In genomic region chr4:104607636-104608035, GRCm38 (mm10) we compare ENCODE assay signal across 23 mouse cellular contexts.
DNase-seq lines count a peak whose midpoint lies in the region; ATAC-seq and TF ChIP-seq lines count a peak whose summit lies in the region.
"Had no signal": no experiment of that assay in that cellular context is flagged by ENCODE, and none has a peak within 500 bp of the region (broad histone marks: within the 10 kb centered on the region; RNA-seq: fewer than 3 reads in every experiment).

No protein-coding gene starts in this region.

- ATAC-seq in hindbrain, embryonic 11.5 days (ENCODE audit: low FRiP score) = no peak
- ATAC-seq in hindbrain, embryonic 16.5 days = no peak
- ATAC-seq in midbrain, postnatal 0 days (ENCODE audit: low FRiP score) = no peak
- ATAC-seq in midbrain, embryonic 16.5 days = no peak
- ATAC-seq in forebrain, embryonic 15.5 days (replicated peaks) = no peak
- no peak for ATAC-seq in stomach, embryonic 16.5 days (ENCODE audit: insufficient read depth, low FRiP score)
- ATAC-seq: intestine, postnatal 0 days had no signal

- H3K4me2 ChIP-seq in hindbrain, embryonic 11.5 days (replicated peaks; ENCODE audit: low read depth, low read length) = no peak overlapping the region
- no peak overlapping the region for H3K4me2 ChIP-seq in hindbrain, embryonic 16.5 days (ENCODE audit: low read length)
- H3K4me2 ChIP-seq in midbrain, postnatal 0 days (ENCODE audit: low read depth, low read length, poor library complexity, severe bottlenecking) = no peak overlapping the region
- H3K4me2 ChIP-seq in midbrain, embryonic 16.5 days (ENCODE audit: low read length) = no peak overlapping the region
- no peak overlapping the region for H3K4me2 ChIP-seq in forebrain, embryonic 15.5 days (replicated peaks)
- H3K4me2 ChIP-seq in stomach, embryonic 16.5 days (ENCODE audit: low read depth, low read length) = no peak overlapping the region
- H3K4me2 ChIP-seq: embryonic facial prominence, embryonic 13.5 days; hindbrain, embryonic 15.5 days; kidney, embryonic 15.5 days had no signal

- 0 out of 2 replicates have a peak overlapping the region, but pooled peaks have one; percentile 0 for H3K27ac ChIP-seq in hindbrain, embryonic 11.5 days (ENCODE audit: low read depth, low read length)
- no peak overlapping the region for H3K27ac ChIP-seq in hindbrain, embryonic 16.5 days (ENCODE audit: low read depth, low read length)
- no peak overlapping the region; the same call in 1 of the 2 replicates for H3K27ac ChIP-seq in midbrain, postnatal 0 days (ENCODE audit: low read depth, low read length)
- H3K27ac ChIP-seq in midbrain, embryonic 16.5 days (ENCODE audit: low read length) = no peak overlapping the region
- H3K27ac ChIP-seq in forebrain, embryonic 15.5 days (replicated peaks) = peak overlapping the region; percentile 51; the same call in 1 of the 2 replicates
- H3K27ac ChIP-seq in stomach, embryonic 16.5 days (ENCODE audit: low read length) = 0 out of 2 replicates have a peak overlapping the region, but pooled peaks have one; percentile 1
- H3K27ac ChIP-seq: embryonic facial prominence, embryonic 13.5 days; heart, adult 2 months; hindbrain, embryonic 15.5 days; kidney, embryonic 15.5 days had no signal

- H3K4me3 ChIP-seq in hindbrain, embryonic 11.5 days (ENCODE audit: low read depth, low read length) = no peak overlapping the region
- H3K4me3 ChIP-seq in hindbrain, embryonic 16.5 days (ENCODE audit: low read length) = no peak overlapping the region
- H3K4me3 ChIP-seq in midbrain, postnatal 0 days (ENCODE audit: low read depth, low read length) = no peak overlapping the region
- no peak overlapping the region for H3K4me3 ChIP-seq in midbrain, embryonic 16.5 days (ENCODE audit: low read depth, low read length)
- no peak overlapping the region for H3K4me3 ChIP-seq in forebrain, embryonic 15.5 days
- no peak overlapping the region for H3K4me3 ChIP-seq in stomach, embryonic 16.5 days (replicated peaks; ENCODE audit: low read length)
- H3K4me3 ChIP-seq: embryonic facial prominence, embryonic 13.5 days; heart, adult 2 months; hindbrain, embryonic 15.5 days; kidney, embryonic 15.5 days; myocyte had no signal

- no peaks in the 10 kb centered on the region; the same call in 1 of the 2 replicates for H3K4me1 ChIP-seq in hindbrain, embryonic 11.5 days (replicated peaks; ENCODE audit: control insufficient read depth, insufficient read depth, low read length)
- no peaks in the 10 kb centered on the region for H3K4me1 ChIP-seq in hindbrain, embryonic 16.5 days (ENCODE audit: control insufficient read depth, insufficient read depth, low read depth, low read length)
- H3K4me1 ChIP-seq in midbrain, postnatal 0 days (ENCODE audit: insufficient read depth, low read length) = no peaks in the 10 kb centered on the region
- peaks cover 8% of the 10 kb centered on the region; the same call in 1 of the 2 replicates for H3K4me1 ChIP-seq in midbrain, embryonic 16.5 days (ENCODE audit: control insufficient read depth, insufficient read depth, low read length)
- peaks cover 13% of the 10 kb centered on the region for H3K4me1 ChIP-seq in forebrain, embryonic 15.5 days
- peaks cover 9% of the 10 kb centered on the region for H3K4me1 ChIP-seq in stomach, embryonic 16.5 days (ENCODE audit: control insufficient read depth, insufficient read depth, low read length)

- TF ChIP-seq CTCF in midbrain, postnatal 0 days (IDR thresholded peaks at IDR 0.05) = no peak

- no peak for DNase-seq in hindbrain, embryonic 11.5 days (ENCODE audit: low spot score)
- DNase-seq in midbrain, postnatal 0 days (ENCODE audit: low spot score) = peak; percentile 22
- DNase-seq in left cerebral cortex, adult 18-20 months (ENCODE audit: low spot score in 2 of 2) = no peak
- no peak for DNase-seq in heart, postnatal 10 days
- DNase-seq: B cell, adult 2 months; cerebellum, adult 2 months; gastrocnemius, postnatal 25 days; heart, adult 2 months; kidney, postnatal 4 days; layer of hippocampus, postnatal 36 days; liver; lung, adult 18-20 months; lung, postnatal 36 days; thymus, postnatal 25 days had no signal

- H3K9ac ChIP-seq in hindbrain, embryonic 11.5 days (ENCODE audit: low read depth, low read length) = no peak overlapping the region
- H3K9ac ChIP-seq in hindbrain, embryonic 16.5 days (ENCODE audit: low read depth, low read length) = no peak overlapping the region
- H3K9ac ChIP-seq in midbrain, postnatal 0 days (replicated peaks; ENCODE audit: low read length, poor library complexity, severe bottlenecking) = no peak overlapping the region
- H3K9ac ChIP-seq in midbrain, embryonic 16.5 days (ENCODE audit: low read depth, low read length) = no peak overlapping the region
- H3K9ac ChIP-seq in forebrain, embryonic 15.5 days (replicated peaks) = no peak overlapping the region
- H3K9ac ChIP-seq in stomach, embryonic 16.5 days (ENCODE audit: low read length) = no peak overlapping the region
- H3K9ac ChIP-seq: embryonic facial prominence, embryonic 13.5 days; hindbrain, embryonic 15.5 days; kidney, embryonic 15.5 days had no signal

- 71% methylated on average over 5 of the region's 5 CpGs for WGBS in hindbrain, embryonic 11.5 days
- WGBS in hindbrain, embryonic 16.5 days = 52% methylated on average over 5 of the region's 5 CpGs
- WGBS in midbrain, postnatal 0 days = 69% methylated on average over 5 of the region's 5 CpGs
- WGBS in midbrain, embryonic 16.5 days = 72% methylated on average over 5 of the region's 5 CpGs
- 41% methylated on average over 5 of the region's 5 CpGs for WGBS in forebrain, embryonic 15.5 days
- 35% methylated on average over 5 of the region's 5 CpGs for WGBS in stomach, embryonic 16.5 days

- H3K27me3 ChIP-seq in hindbrain, embryonic 11.5 days (ENCODE audit: control insufficient read depth, insufficient read depth, low read length) = no peaks in the 10 kb centered on the region
- H3K27me3 ChIP-seq in hindbrain, embryonic 16.5 days (replicated peaks; ENCODE audit: control insufficient read depth, insufficient read depth, low read length) = no peaks in the 10 kb centered on the region
- H3K27me3 ChIP-seq in midbrain, postnatal 0 days (ENCODE audit: insufficient read depth, low read length) = no peaks in the 10 kb centered on the region
- H3K27me3 ChIP-seq in midbrain, embryonic 16.5 days (ENCODE audit: control insufficient read depth, insufficient read depth, low read depth, low read length) = no peaks in the 10 kb centered on the region
- H3K27me3 ChIP-seq in forebrain, embryonic 15.5 days = no peaks in the 10 kb centered on the region
- no peaks in the 10 kb centered on the region for H3K27me3 ChIP-seq in stomach, embryonic 16.5 days (ENCODE audit: control insufficient read depth, insufficient read depth, low read length)
- H3K27me3 ChIP-seq: embryonic facial prominence, embryonic 13.5 days; hindbrain, embryonic 15.5 days; kidney, embryonic 15.5 days had no signal

- intact Hi-C loops in heart, postnatal 10 days (cut with DNase I) = no loop called here

- H3K9me3 ChIP-seq in hindbrain, embryonic 11.5 days (ENCODE audit: control insufficient read depth, low read length) = no peaks in the 10 kb centered on the region
- H3K9me3 ChIP-seq in hindbrain, embryonic 16.5 days (ENCODE audit: control insufficient read depth, low read length) = 0 out of 2 replicates have a peak, but pooled peaks cover 2% of the 10 kb centered on the region
- H3K9me3 ChIP-seq in midbrain, postnatal 0 days (ENCODE audit: low read length) = no peaks in the 10 kb centered on the region
- H3K9me3 ChIP-seq in midbrain, embryonic 16.5 days (replicated peaks; ENCODE audit: control insufficient read depth, low read length, poor library complexity, severe bottlenecking) = no peaks in the 10 kb centered on the region
- H3K9me3 ChIP-seq in forebrain, embryonic 15.5 days = no peaks in the 10 kb centered on the region
- no peaks in the 10 kb centered on the region for H3K9me3 ChIP-seq in stomach, embryonic 16.5 days (replicated peaks; ENCODE audit: control insufficient read depth, low read length)
- H3K9me3 ChIP-seq: embryonic facial prominence, embryonic 13.5 days; hindbrain, embryonic 15.5 days; kidney, embryonic 15.5 days had no signal

- no peaks in the 10 kb centered on the region for H3K36me3 ChIP-seq in hindbrain, embryonic 11.5 days (ENCODE audit: control insufficient read depth, insufficient read depth, low read length)
- no peaks in the 10 kb centered on the region for H3K36me3 ChIP-seq in hindbrain, embryonic 16.5 days (ENCODE audit: control insufficient read depth, insufficient read depth, low read length)
- H3K36me3 ChIP-seq in midbrain, postnatal 0 days (ENCODE audit: insufficient read depth, low read length) = no peaks in the 10 kb centered on the region
- no peaks in the 10 kb centered on the region for H3K36me3 ChIP-seq in midbrain, embryonic 16.5 days (ENCODE audit: control insufficient read depth, insufficient read depth, low read length)
- no peaks in the 10 kb centered on the region for H3K36me3 ChIP-seq in forebrain, embryonic 15.5 days
- no peaks in the 10 kb centered on the region for H3K36me3 ChIP-seq in stomach, embryonic 16.5 days (ENCODE audit: control insufficient read depth, insufficient read depth, low read length)
- H3K36me3 ChIP-seq: embryonic facial prominence, embryonic 13.5 days; hindbrain, embryonic 15.5 days; kidney, embryonic 15.5 days had no signal

Comparison
In these comparisons a context has a peak if more than half of its experiments do, and no peak if none do; other contexts are left out.
1. H3K27ac ChIP-seq: peak in hindbrain, embryonic 11.5 days (single experiment), forebrain, embryonic 15.5 days (single experiment) and stomach, embryonic 16.5 days (single experiment); none in hindbrain, embryonic 16.5 days (single experiment), midbrain, postnatal 0 days (single experiment) and midbrain, embryonic 16.5 days (single experiment).